Mouse (Mus musculus) thymus, adult 2 months (tissue): ENCODE data around the gene Acat2. TPM values are rescaled to one million over a fixed set of nuclear protein-coding genes. Genes with fewer than 3 reads are reported as not detected.
"Not testable (repeated sequence)": the region's sequence is repeated elsewhere in the genome, so short reads cannot be mapped to it uniquely, and the experiment has no call there.

Experiments
- DNase-seq: peaks from one replicate; pipeline ENCODE4 v3.0.0; 2021
- H3K27ac ChIP-seq: fragments of 200-500 bp; 2 replicates; pipeline ENCODE4 v1.5.1; 2012; ENCODE audit warnings: low read length, control low read depth; ENCODE audit not compliant: control insufficient read depth, insufficient read depth
- H3K27me3 ChIP-seq: fragments of 200-500 bp; 2 replicates; pipeline ENCODE4 v1.6.1; 2012; ENCODE audit warnings: mild to moderate bottlenecking, low read length, moderate library complexity, mixed read lengths; ENCODE audit not compliant: control insufficient read depth, insufficient read depth
- H3K36me3 ChIP-seq: fragments of 200-500 bp; 2 replicates; pipeline ENCODE4 v1.6.1; 2012; ENCODE audit warnings: mild to moderate bottlenecking, low read length, moderate library complexity; ENCODE audit not compliant: control insufficient read depth, insufficient read depth
- H3K4me1 ChIP-seq: fragments of 200-500 bp; replicated peaks from 2 replicates; pipeline ENCODE4 v1.6.1; 2012; ENCODE audit warnings: low read length; ENCODE audit not compliant: control insufficient read depth, insufficient read depth
- H3K4me3 ChIP-seq: fragments of 200-500 bp; 2 replicates; pipeline ENCODE4 v1.5.1; 2012; ENCODE audit warnings: mild to moderate bottlenecking, low read length, control low read depth, moderate library complexity; ENCODE audit not compliant: control insufficient read depth, insufficient read depth
- CTCF ChIP-seq: fragments of 200-500 bp; IDR thresholded peaks from 2 replicates; pipeline ENCODE4 v1.5.1; 2012; ENCODE audit warnings: mild to moderate bottlenecking, control low read depth, low read length, moderate library complexity, borderline replicate concordance; ENCODE audit not compliant: control insufficient read depth, poor library complexity, insufficient read depth; ENCODE audit errors: extremely low read depth
- POLR2A ChIP-seq: fragments of 200-500 bp; IDR thresholded peaks from 2 replicates; pipeline ENCODE4 v1.6.1; 2012; ENCODE audit warnings: mild to moderate bottlenecking, low read length, control low read depth, moderate library complexity; ENCODE audit not compliant: control insufficient read depth, poor library complexity, insufficient read depth; ENCODE audit errors: extremely low read depth
- whole genome bisulfite sequencing: fragments of 180-500 bp; shearing (Covaris S2); methylation state at CpG from one replicate; pipeline ENCODE4 v1.1.7; 2018; 5-methylcytosine and 5-hydroxymethylcytosine counted together
- polyA plus RNA-seq: library from polyadenylated mRNA; depleted of rRNA; stranded (reverse); fragments of >200 nt; gene quantifications from 2 replicates; pipeline ENCODE4 v1.2.3, GENCODE M21; 2012

Gene Acat2
- polyA plus RNA-seq, 1 experiment: 13.1 TPM

GRCm38 (mm10) chr17:12938077-12938476, 22.5 kb downstream of the Acat2 start:
- no peak for TF ChIP-seq POLR2A
- no peak for TF ChIP-seq CTCF
- H3K4me1 ChIP-seq: peaks cover 2% of the 10 kb centered on the region; the same call in 1 of the 2 replicates
- WGBS: 77% methylated on average over 2 of the region's 2 CpGs
- DNase-seq: no peak
- H3K36me3 ChIP-seq: no peaks in the 10 kb centered on the region
- H3K27ac ChIP-seq: no peak overlapping the region
- H3K4me3 ChIP-seq: no peak overlapping the region
- H3K27me3 ChIP-seq: no peaks in the 10 kb centered on the region; the same call in 1 of the 2 replicates

GRCm38 (mm10) chr17:12937412-12937970, 23.1 kb downstream of the Acat2 start:
- H3K27ac ChIP-seq: no peak overlapping the region
- WGBS: 90% methylated on average over 2 of the region's 2 CpGs

GRCm38 (mm10) chr17:12935719-12936118, 24.8 kb downstream of the Acat2 start:
- Histone ChIP-seq H3K27me3 (no peaks in the 10 kb centered on the region), H3K4me1 (peaks cover 2% of the 10 kb centered on the region; the same call in 1 of the 2 replicates), H3K36me3 (no peaks in the 10 kb centered on the region), H3K4me3 (no peak overlapping the region), H3K27ac (no peak overlapping the region)
- 91% methylated on average over 4 of the region's 4 CpGs for WGBS
- DNase-seq: no peak
- TF ChIP-seq CTCF: no peak
- no peak for TF ChIP-seq POLR2A

More at GRCm38 (mm10) chr17:12937412-12937970, 23.1 kb downstream of the Acat2 start:
- Histone ChIP-seq H3K4me1 (peaks cover 2% of the 10 kb centered on the region; the same call in 1 of the 2 replicates), H3K4me3 (no peak overlapping the region), H3K27me3 (no peaks in the 10 kb centered on the region; the same call in 1 of the 2 replicates), H3K36me3 (no peaks in the 10 kb centered on the region)
- DNase-seq: no peak
- no peak for TF ChIP-seq POLR2A
- no peak for TF ChIP-seq CTCF

- not testable (repeated sequence) for H3K36me3 ChIP-seq, DNase-seq, H3K4me1 ChIP-seq, H3K4me3 ChIP-seq, H3K27ac ChIP-seq, H3K27me3 ChIP-seq
- 90% methylated on average over 5 of the region's 5 CpGs for WGBS
Measured at GRCm38 (mm10) chr17:12931576-12931975, 29.0 kb downstream of the Acat2 start.

GRCm38 (mm10) chr17:12925703-12926180, 34.8 kb downstream of the Acat2 start:
- no peak for DNase-seq
- WGBS: 95% methylated on average over 8 of the region's 8 CpGs
- TF ChIP-seq CTCF (no peak), POLR2A (no peak)
- Histone ChIP-seq H3K4me3 (no peak overlapping the region), H3K27me3 (no peaks in the 10 kb centered on the region), H3K27ac (no peak overlapping the region), H3K4me1 (no peaks in the 10 kb centered on the region), H3K36me3 (peaks cover 50% of the 10 kb centered on the region)

- Histone ChIP-seq H3K4me3 (no peak overlapping the region), H3K27me3 (no peaks in the 10 kb centered on the region), H3K27ac (no peak overlapping the region), H3K4me1 (no peaks in the 10 kb centered on the region), H3K36me3 (peaks cover 57% of the 10 kb centered on the region)
- 96% methylated on average over 3 of the region's 3 CpGs for WGBS
- no peak for TF ChIP-seq POLR2A
- no peak for TF ChIP-seq CTCF
- no peak for DNase-seq
Measured at GRCm38 (mm10) chr17:12925001-12925400, 35.5 kb downstream of the Acat2 start.

- no peak for TF ChIP-seq CTCF
- Histone ChIP-seq H3K4me3 (no peak overlapping the region), H3K36me3 (peaks cover 66% of the 10 kb centered on the region), H3K4me1 (peaks cover 5% of the 10 kb centered on the region; the same call in 1 of the 2 replicates), H3K27me3 (no peaks in the 10 kb centered on the region), H3K27ac (no peak overlapping the region)
- WGBS: 88% methylated on average over 1 of the region's 1 CpGs
- no peak for DNase-seq
Measured at GRCm38 (mm10) chr17:12921073-12921472, 39.5 kb downstream of the Acat2 start.
